Mouse (Mus musculus) small intestine, adult 2 months (tissue): Measurements from ENCODE around the gene Sept14. TPM values are rescaled to one million over a fixed set of nuclear protein-coding genes. Genes with fewer than 3 reads are reported as not detected.

Experiments
- H3K27ac ChIP-seq: fragments of 200-500 bp; 2 replicates; pipeline ENCODE4 v1.5.1; 2012; ENCODE audit warnings: low read depth, low read length, control low read depth, inconsistent platforms; ENCODE audit not compliant: insufficient read depth
- H3K27me3 ChIP-seq: fragments of 200-500 bp; 2 replicates; pipeline ENCODE4 v1.6.1; 2012; ENCODE audit warnings: mild to moderate bottlenecking, moderate library complexity, low read length, inconsistent platforms; ENCODE audit not compliant: control insufficient read depth, insufficient read depth
- H3K36me3 ChIP-seq: fragments of 200-500 bp; 2 replicates; pipeline ENCODE4 v1.6.1; 2012; ENCODE audit warnings: mild to moderate bottlenecking, low read length, control low read depth, inconsistent platforms; ENCODE audit not compliant: control insufficient read depth, insufficient read depth
- H3K4me1 ChIP-seq: fragments of 200-500 bp; 2 replicates; pipeline ENCODE4 v1.6.1; 2012; ENCODE audit warnings: low read length, inconsistent platforms, mixed read lengths; ENCODE audit not compliant: control insufficient read depth, insufficient read depth, insufficient read length
- H3K4me3 ChIP-seq: fragments of 200-500 bp; 2 replicates; pipeline ENCODE4 v1.5.1; 2012; ENCODE audit warnings: low read depth, mild to moderate bottlenecking, control low read depth, inconsistent platforms, low read length, moderate library complexity
- CTCF ChIP-seq: fragments of 200-500 bp; IDR thresholded peaks from 2 replicates; pipeline ENCODE4 v1.5.1; 2012; ENCODE audit warnings: low read depth, mild to moderate bottlenecking, control low read depth, inconsistent platforms, low read length, moderate library complexity, mixed read lengths; ENCODE audit not compliant: insufficient replicate concordance, insufficient read length; ENCODE audit errors: extremely low read depth
- POLR2A ChIP-seq: fragments of 200-500 bp; IDR thresholded peaks from 2 replicates; pipeline ENCODE4 v1.6.1; 2012; ENCODE audit warnings: low read depth, mild to moderate bottlenecking, control low read depth, inconsistent platforms, low read length, moderate library complexity
- WGBS: fragments of 180-500 bp; shearing (Covaris S2); methylation state at CpG from one replicate; pipeline ENCODE4 v1.1.7; 2018; 5-methylcytosine and 5-hydroxymethylcytosine counted together
- polyA plus RNA-seq: library from polyadenylated mRNA; depleted of rRNA; stranded (reverse); fragments of >200 nt; gene quantifications from 2 replicates; pipeline ENCODE4 v1.2.3, GENCODE M21; 2012; rRNA removed

Gene Sept14
- polyA plus RNA-seq, 1 experiment: not detected

DNA sequence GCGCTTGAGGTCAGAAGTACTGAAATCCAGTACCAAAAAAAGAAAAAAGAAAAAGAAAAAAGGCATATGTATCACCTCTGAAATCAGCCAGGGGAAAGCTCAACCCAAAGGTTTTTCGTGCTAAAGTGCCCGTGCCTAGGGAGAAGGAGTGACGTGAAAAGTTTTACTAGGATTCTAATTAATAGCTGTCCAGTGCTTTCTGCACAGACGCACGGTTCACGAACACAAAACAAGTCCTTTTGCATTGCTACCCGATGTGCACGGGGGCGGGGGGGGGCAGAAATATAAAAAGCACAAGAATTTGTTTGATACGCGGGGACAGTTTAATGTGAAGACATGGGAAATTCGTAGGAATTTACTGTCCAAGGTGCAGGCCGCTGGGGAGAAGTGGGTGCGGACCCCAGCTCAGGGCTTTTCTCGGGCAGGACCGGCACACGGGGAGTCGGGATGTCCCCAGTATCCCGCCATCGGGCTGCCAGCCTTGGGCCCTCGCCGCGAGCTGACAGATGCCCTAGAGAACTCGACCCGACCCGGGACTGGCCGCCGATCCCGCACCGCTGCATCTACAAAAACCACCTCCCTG lies 38.8 kb downstream of the Sept14 start:
- peak overlapping the region; percentile 100 for H3K4me3 ChIP-seq
- no peaks in the 10 kb centered on the region for H3K36me3 ChIP-seq
- no peaks in the 10 kb centered on the region for H3K27me3 ChIP-seq
- H3K4me1 ChIP-seq: peaks cover 3% of the 10 kb centered on the region; the same call in 1 of the 2 replicates
- H3K27ac ChIP-seq: no peak overlapping the region
- 1% methylated on average over 31 of the region's 31 CpGs for WGBS
- no peak for TF ChIP-seq CTCF

DNA sequence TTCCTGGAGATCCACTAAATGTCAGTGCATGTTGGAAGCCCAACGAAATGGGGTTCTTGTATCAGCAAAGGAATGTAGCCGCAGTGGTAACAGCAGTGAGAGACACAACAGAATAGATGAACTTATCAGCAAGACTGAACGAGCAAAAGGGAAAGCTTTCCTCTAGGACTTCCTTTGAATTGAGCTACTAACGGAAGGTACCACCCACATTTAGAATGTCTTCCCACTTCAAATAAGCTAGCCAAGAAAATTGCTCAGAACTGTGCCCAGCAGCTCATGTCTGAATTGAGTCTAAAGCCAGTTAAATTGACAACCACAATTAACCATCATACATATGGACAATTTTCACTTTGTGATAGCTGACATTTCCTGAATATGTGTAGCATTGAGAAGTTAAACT lies 40.5 kb downstream of the Sept14 start:
- WGBS: 86% methylated on average over 4 of the region's 4 CpGs
- no peaks in the 10 kb centered on the region for H3K27me3 ChIP-seq
- no peak overlapping the region for H3K4me3 ChIP-seq
- H3K36me3 ChIP-seq: no peaks in the 10 kb centered on the region
- TF ChIP-seq POLR2A: no peak
- no peak for TF ChIP-seq CTCF
- H3K4me1 ChIP-seq: peaks cover 3% of the 10 kb centered on the region; the same call in 1 of the 2 replicates
- H3K27ac ChIP-seq: no peak overlapping the region

GRCm38 (mm10) chr5:129666271-129666909 lies 41.9 kb downstream of the Sept14 start:
- Histone ChIP-seq H3K27me3 (no peaks in the 10 kb centered on the region), H3K4me3 (no peak overlapping the region), H3K4me1 (peaks cover 3% of the 10 kb centered on the region; the same call in 1 of the 2 replicates), H3K27ac (no peak overlapping the region), H3K36me3 (no peaks in the 10 kb centered on the region)
- TF ChIP-seq CTCF: no peak
- TF ChIP-seq POLR2A: no peak
- 95% methylated on average over 10 of the region's 10 CpGs for WGBS

GRCm38 (mm10) chr5:129664090-129664489 lies 44.2 kb downstream of the Sept14 start:
- H3K4me3 ChIP-seq: no peak overlapping the region
- 90% methylated on average over 5 of the region's 5 CpGs for WGBS
- TF ChIP-seq CTCF (no peak), POLR2A (no peak)
- no peaks in the 10 kb centered on the region for H3K4me1 ChIP-seq
- no peaks in the 10 kb centered on the region; the same call in 1 of the 2 replicates for H3K36me3 ChIP-seq
- no peaks in the 10 kb centered on the region for H3K27me3 ChIP-seq
- no peak overlapping the region for H3K27ac ChIP-seq

DNA sequence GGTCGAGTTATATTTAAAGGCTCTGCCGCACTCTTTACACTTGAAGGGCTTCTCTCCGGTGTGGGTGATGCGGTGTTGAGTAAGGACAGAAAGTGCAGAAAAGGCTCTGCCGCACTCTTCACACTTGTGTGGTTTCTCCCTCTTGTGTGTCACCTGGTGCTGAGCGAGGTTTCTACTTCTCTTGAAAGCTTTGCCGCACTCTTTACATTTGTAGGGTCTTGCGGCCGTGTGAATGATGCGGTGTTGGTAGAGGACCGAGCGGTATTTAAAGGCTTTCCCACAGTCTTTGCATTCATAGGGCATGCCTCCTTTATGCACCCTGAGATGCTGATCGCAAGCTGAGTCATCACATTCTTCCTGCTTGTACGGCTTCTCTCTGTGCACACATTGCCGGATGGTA lies 50.4 kb downstream of the Sept14 start:
- Histone ChIP-seq H3K4me3 (no peak overlapping the region), H3K4me1 (no peaks in the 10 kb centered on the region), H3K27ac (no peak overlapping the region), H3K27me3 (no peaks in the 10 kb centered on the region), H3K36me3 (peaks cover 15% of the 10 kb centered on the region)
- 93% methylated on average over 15 of the region's 15 CpGs for WGBS
- TF ChIP-seq POLR2A (no peak), CTCF (no peak)

GRCm38 (mm10) chr5:129657016-129657415 lies 51.3 kb downstream of the Sept14 start:
- Histone ChIP-seq H3K27ac (no peak overlapping the region), H3K36me3 (peaks cover 15% of the 10 kb centered on the region), H3K4me3 (no peak overlapping the region), H3K4me1 (no peaks in the 10 kb centered on the region), H3K27me3 (no peaks in the 10 kb centered on the region)
- 95% methylated on average over 10 of the region's 10 CpGs for WGBS
- no peak for TF ChIP-seq CTCF
- no peak for TF ChIP-seq POLR2A

DNA sequence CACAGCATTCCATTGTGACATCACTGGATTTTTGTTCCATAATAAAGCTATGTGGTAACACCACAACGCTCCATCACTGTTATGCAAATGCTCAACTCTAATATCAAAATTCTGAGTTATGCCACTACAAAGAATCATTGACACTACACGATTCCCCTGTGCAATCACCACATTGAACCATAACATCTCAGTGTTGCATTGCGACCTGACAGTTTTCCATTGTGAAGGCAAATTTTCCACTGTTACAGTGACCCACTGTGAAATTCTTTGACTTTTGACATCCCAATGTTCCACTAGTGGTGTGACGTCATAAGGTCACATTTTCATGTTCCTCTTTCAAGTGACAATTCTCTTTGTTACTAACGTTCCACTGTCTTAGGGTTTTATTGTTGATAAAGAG lies 57.5 kb downstream of the Sept14 start:
- Histone ChIP-seq H3K27ac (no peak overlapping the region), H3K4me1 (no peaks in the 10 kb centered on the region), H3K27me3 (no peaks in the 10 kb centered on the region), H3K36me3 (no peaks in the 10 kb centered on the region), H3K4me3 (no peak overlapping the region)
- 94% methylated on average over 5 of the region's 5 CpGs for WGBS
- no peak for TF ChIP-seq CTCF
- TF ChIP-seq POLR2A: no peak

Other genes starting within 250 kb of the Sept14 start
- 36.2 and 75.9 TPM in 2 replicates for gene Sfswap, start 207.3 kb downstream of the Sept14 start, polyA plus RNA-seq
- gene Mmp17, start 124.3 kb downstream of the Sept14 start, polyA plus RNA-seq: 2.1 and 3.8 TPM in 2 replicates
- 0.19 and 0.39 TPM in 2 replicates for gene Zfp11, start 38.4 kb downstream of the Sept14 start, polyA plus RNA-seq
- 8.9 and 28.7 TPM in 2 replicates for gene Mrps17, start 7.0 kb upstream of the Sept14 start, polyA plus RNA-seq
- 10.3 and 14.9 TPM in 2 replicates for gene Nipsnap2, start 16.6 kb upstream of the Sept14 start, polyA plus RNA-seq
- gene Psph, start 78.9 kb upstream of the Sept14 start, polyA plus RNA-seq: 4.2 and 10.2 TPM in 2 replicates
- 3.7 and 4.1 TPM in 2 replicates for gene Sumf2, start 138.5 kb upstream of the Sept14 start, polyA plus RNA-seq
- gene Chchd2, start 179.0 kb upstream of the Sept14 start, polyA plus RNA-seq: 2,208 and 2,785 TPM in 2 replicates
- gene Zbed5, start 187.2 kb upstream of the Sept14 start, polyA plus RNA-seq: 0.19 and 0.39 TPM in 2 replicates
- gene Phkg1, start 190.0 kb upstream of the Sept14 start, polyA plus RNA-seq: 0.04 and 0.14 TPM in 2 replicates
- gene Nupr1l, start 200.0 kb upstream of the Sept14 start, polyA plus RNA-seq: 4.2 and 5.0 TPM in 2 replicates
- 8.8 and 11.4 TPM in 2 replicates for gene Vkorc1l1, start 233.5 kb upstream of the Sept14 start, polyA plus RNA-seq